In genomic region chr12:108179246-108179320, GRCm38 (mm10) we compare ENCODE assay signal across 8 mouse cellular contexts. TPM values are rescaled to one million over a fixed set of nuclear protein-coding genes. Genes with fewer than 3 reads are reported as not detected.
DNase-seq lines count a peak whose midpoint lies in the region; ATAC-seq and TF ChIP-seq lines count a peak whose summit lies in the region.

TSS of gene Setd3 (minus strand) at chr12:108179314.

- DNase-seq in spleen, adult 2 months (ENCODE audit: low read depth in 1 of 2, low spot score in 2 of 2), result no peak
- no peak for DNase-seq in spleen, adult 12 weeks (ENCODE audit: low spot score)
- DNase-seq in heart, postnatal 14 days, result no peak
- no peak for DNase-seq in ovary, postnatal 36 days (ENCODE audit: low spot score)
- no peak for DNase-seq in cerebellum, adult 8-10 months

- no peaks in the 10 kb centered on the region for H3K27me3 ChIP-seq in spleen, adult 2 months (ENCODE audit: control insufficient read depth, insufficient read depth, low read length)
- H3K27me3 ChIP-seq in limb, embryonic 12.5 days, result no peaks in the 10 kb centered on the region

- WGBS in spleen, adult 2 months, result 2% methylated on average over 9 of the region's 9 CpGs
- WGBS in limb, embryonic 12.5 days, result 0% methylated on average over 8 of the region's 9 CpGs
- 3% methylated on average over 7 of the region's 9 CpGs for WGBS in olfactory bulb, adult 2 months

- peak within 1 kb of the TSS; percentile 85 for H3K4me2 ChIP-seq in limb, embryonic 12.5 days

- H3K9me3 ChIP-seq in limb, embryonic 12.5 days, result no peaks in the 10 kb centered on the region

- peak within 1 kb of the TSS; percentile 94 for H3K9ac ChIP-seq in limb, embryonic 12.5 days (replicated peaks)

- no peak for TF ChIP-seq CTCF in spleen, adult 2 months (IDR thresholded peaks at IDR 0.05; ENCODE audit: extremely low read depth, insufficient read depth, insufficient read length, insufficient replicate concordance)
- no peak for TF ChIP-seq CTCF in olfactory bulb, adult 2 months (IDR thresholded peaks at IDR 0.05; ENCODE audit: insufficient read depth, low read depth, low read length)

- H3K36me3 ChIP-seq in spleen, adult 2 months (ENCODE audit: control insufficient read depth, insufficient read depth, low read length), result peaks cover 4% of the 10 kb centered on the region; the same call in 1 of the 2 replicates
- H3K36me3 ChIP-seq in limb, embryonic 12.5 days, result peaks cover 24% of the 10 kb centered on the region

- ATAC-seq in erythroblast, adult 5-6 weeks (replicated peaks; ENCODE audit: low FRiP score, poor library complexity, severe bottlenecking), result no peak
- ATAC-seq in limb, embryonic 12.5 days (ENCODE audit: insufficient number of reproducible peaks, insufficient read depth, low FRiP score, low TSS enrichment, low read depth), result no peak

- intact Hi-C loops in heart, postnatal 14 days (cut with DNase I), result loop anchor here (10.0 kb wide), 1 partner anchor 616 kb away; the partner anchor contains the start of gene Yy1

- peak within 1 kb of the TSS; percentile 95 for H3K27ac ChIP-seq in spleen, adult 2 months (ENCODE audit: insufficient read depth, low read length)
- peak within 1 kb of the TSS; percentile 87 for H3K27ac ChIP-seq in limb, embryonic 12.5 days
- peak within 1 kb of the TSS; percentile 27 for H3K27ac ChIP-seq in olfactory bulb, adult 2 months (ENCODE audit: insufficient read depth, low read depth, low read length)

- TF ChIP-seq POLR2A in spleen, adult 2 months (IDR thresholded peaks at IDR 0.05; ENCODE audit: low read depth, low read length), result no peak
- 0 out of 2 replicates have a peak, but pooled peaks have one; percentile 39 for TF ChIP-seq POLR2A in olfactory bulb, adult 2 months (IDR thresholded peaks at IDR 0.05; ENCODE audit: insufficient read depth, low read depth, low read length)

- H3K4me3 ChIP-seq in spleen, adult 2 months (ENCODE audit: extremely low read depth, insufficient read depth, insufficient read length), result peak within 1 kb of the TSS; percentile 100
- peak within 1 kb of the TSS; percentile 97 for H3K4me3 ChIP-seq in limb, embryonic 12.5 days (replicated peaks)
- H3K4me3 ChIP-seq in olfactory bulb, adult 2 months (ENCODE audit: insufficient read depth, low read depth, low read length), result peak within 1 kb of the TSS; percentile 87

- H3K4me1 ChIP-seq in spleen, adult 2 months (ENCODE audit: control insufficient read depth, insufficient read depth, insufficient read length), result peaks cover 7% of the 10 kb centered on the region
- H3K4me1 ChIP-seq in limb, embryonic 12.5 days (replicated peaks), result peaks cover 39% of the 10 kb centered on the region
- no peaks in the 10 kb centered on the region for H3K4me1 ChIP-seq in olfactory bulb, adult 2 months (ENCODE audit: control insufficient read depth, insufficient read depth, low read length)

RNA-seq across cellular contexts. Expression of gene Setd3, which starts in this region (rescaled TPM):
- 8.2 and 9.6 TPM in 2 replicates for polyA plus RNA-seq in spleen, adult 2 months (2012; rRNA removed)
- total RNA-seq in erythroblast, adult 5-6 weeks (2015; ENCODE audit: low replicate concordance), result 19.4 and 22.2 TPM in 2 replicates
- total RNA-seq in erythroblast, adult 5-6 weeks (2017; ENCODE audit: low replicate concordance), result 51.3 and 63.4 TPM in 2 replicates
- 10 to 100 TPM; 75.6 to 78.4 TPM for total RNA-seq in heart, postnatal 14 days (2021)
- polyA plus RNA-seq in limb, embryonic 12.5 days (2016; fragmentation: Nextera tagmentation; extraction: Ambion mirVana), result 94.2 and 97.4 TPM in 2 replicates
- 511 TPM in 1 of 2 replicates, not detected in the other for polyA plus RNA-seq in olfactory bulb, adult 2 months (2012; ENCODE audit: insufficient read depth, insufficient read length, low replicate concordance, missing spikeins)

Comparison
In these comparisons a context has a peak if more than half of its experiments do, and no peak if none do; other contexts are left out.
1. H3K27ac ChIP-seq: peak in every context shown above with its lines; median percentile 95 in spleen, adult 2 months; 87 in limb, embryonic 12.5 days; 27 in olfactory bulb, adult 2 months.